Mouse (Mus musculus) midbrain, postnatal 0 days (tissue): ENCODE results near the gene Prm1. TPM values are rescaled to one million over a fixed set of nuclear protein-coding genes. Genes with fewer than 3 reads are reported as not detected.

Experiments used
- ATAC-seq: fragments of 200-750 bp; cut with Nextera tagmentation; 2 replicates; pipeline ENCODE4 v1.8.0; 2017; ENCODE audit warnings: moderate number of reproducible peaks, mild to moderate bottlenecking, moderate TSS enrichment, moderate library complexity; ENCODE audit not compliant: low FRiP score
- DNase-seq: peaks from one replicate; pipeline ENCODE4 v3.0.0-alpha.2; 2015; ENCODE audit warnings: low spot score
- H3K27ac ChIP-seq: fragments of 300-500 bp; sonication (generic); 2 replicates; pipeline ENCODE4 v1.5.1; 2014; ENCODE audit warnings: low read depth, mild to moderate bottlenecking, low read length, mixed read lengths
- H3K27me3 ChIP-seq: fragments of 300-500 bp; sonication (generic); 2 replicates; pipeline ENCODE4 v1.6.1; 2014; ENCODE audit warnings: low read length, control low read depth, mixed read lengths; ENCODE audit not compliant: insufficient read depth
- H3K36me3 ChIP-seq: fragments of 300-500 bp; sonication (generic); 2 replicates; pipeline ENCODE4 v1.6.1; 2014; ENCODE audit warnings: low read length, control low read depth, mixed read lengths; ENCODE audit not compliant: insufficient read depth
- H3K4me1 ChIP-seq: fragments of 300-500 bp; sonication (generic); 2 replicates; pipeline ENCODE4 v1.6.1; 2014; ENCODE audit warnings: mild to moderate bottlenecking, control low read depth, antibody characterized with exemption, low read length, mixed read lengths; ENCODE audit not compliant: insufficient read depth
- H3K4me2 ChIP-seq: fragments of 300-500 bp; sonication (generic); 2 replicates; pipeline ENCODE4 v1.6.1; 2014; ENCODE audit warnings: low read depth, mild to moderate bottlenecking, low read length, mixed read lengths; ENCODE audit not compliant: poor library complexity, severe bottlenecking
- H3K4me3 ChIP-seq: fragments of 300-500 bp; sonication (generic); 2 replicates; pipeline ENCODE4 v1.5.1; 2014; ENCODE audit warnings: low read depth, mild to moderate bottlenecking, low read length, moderate library complexity
- H3K9ac ChIP-seq: fragments of 300-500 bp; sonication (generic); replicated peaks from 2 replicates; pipeline ENCODE4 v1.6.1; 2014; ENCODE audit warnings: mild to moderate bottlenecking, low read length, moderate library complexity, mixed read lengths; ENCODE audit not compliant: poor library complexity, severe bottlenecking
- H3K9me3 ChIP-seq: fragments of 300-500 bp; sonication (generic); 2 replicates; pipeline ENCODE4 v1.6.1; 2016; ENCODE audit warnings: low read length, control low read depth
- CTCF ChIP-seq: IDR thresholded peaks from 2 replicates; pipeline ENCODE4 v1.5.1; 2016; ENCODE audit warnings: antibody characterized with exemption, mild to moderate bottlenecking
- WGBS: fragments of 180-500 bp; shearing (Covaris S2); extraction: QIAGEN DNeasy Blood & Tissue Kit; methylation state at CpG from one replicate; pipeline ENCODE4 v1.1.7; 2014; 5-methylcytosine and 5-hydroxymethylcytosine counted together
- polyA plus RNA-seq: library from polyadenylated mRNA; unstranded; fragments of >200 nt; fragmentation: Nextera tagmentation; extraction: Ambion mirVana; gene quantifications from 2 replicates; pipeline ENCODE4 v1.2.1, GENCODE M21; 2015
- total RNA-seq: library from RNA; depleted of rRNA; stranded (reverse); fragments of >200 nt; gene quantifications from 2 replicates; pipeline ENCODE4 v1.2.3, GENCODE M21; 2014

Prm1 gene
- total and polyA plus RNA-seq, 2 experiments from 2014 or later, result not detected

GRCm38 (mm10) chr16:10827766-10828460 is 22.3 kb upstream of the Prm1 start:
- 82% methylated on average over 7 of the region's 7 CpGs for WGBS
- H3K4me2 ChIP-seq, result no peak overlapping the region
- H3K27me3 ChIP-seq, result no peaks in the 10 kb centered on the region
- ATAC-seq (no peak), DNase-seq (no peak)
- no peak overlapping the region for H3K27ac ChIP-seq
- H3K9ac ChIP-seq, result no peak overlapping the region
- no peaks in the 10 kb centered on the region for H3K4me1 ChIP-seq
- H3K36me3 ChIP-seq, result no peaks in the 10 kb centered on the region
- H3K9me3 ChIP-seq, result no peaks in the 10 kb centered on the region
- TF ChIP-seq CTCF, result no peak
- no peak overlapping the region for H3K4me3 ChIP-seq

- WGBS, result 89% methylated on average over 9 of the region's 9 CpGs
- Histone ChIP-seq H3K27me3 (no peaks in the 10 kb centered on the region), H3K4me2 (no peak overlapping the region), H3K9ac (no peak overlapping the region), H3K27ac (no peak overlapping the region), H3K36me3 (no peaks in the 10 kb centered on the region), H3K4me3 (no peak overlapping the region), H3K9me3 (no peaks in the 10 kb centered on the region), H3K4me1 (no peaks in the 10 kb centered on the region)
- no peak for TF ChIP-seq CTCF
- DNase-seq, result no peak
- no peak for ATAC-seq
Measured at GRCm38 (mm10) chr16:10827269-10827668, 21.6 kb upstream of the Prm1 start.

GRCm38 (mm10) chr16:10825840-10826239 is 20.2 kb upstream of the Prm1 start:
- H3K27ac ChIP-seq, result no peak overlapping the region
- WGBS, result 92% methylated on average over 4 of the region's 4 CpGs
- no peak for DNase-seq
- no peaks in the 10 kb centered on the region for H3K36me3 ChIP-seq
- H3K4me1 ChIP-seq, result no peaks in the 10 kb centered on the region
- TF ChIP-seq CTCF, result no peak
- ATAC-seq, result no peak
- H3K9ac ChIP-seq, result no peak overlapping the region
- no peak overlapping the region for H3K4me3 ChIP-seq
- no peaks in the 10 kb centered on the region for H3K9me3 ChIP-seq
- H3K27me3 ChIP-seq, result no peaks in the 10 kb centered on the region
- H3K4me2 ChIP-seq, result no peak overlapping the region

GRCm38 (mm10) chr16:10824536-10824935 is 18.9 kb upstream of the Prm1 start:
- no peak for TF ChIP-seq CTCF
- no peak overlapping the region for H3K4me3 ChIP-seq
- H3K36me3 ChIP-seq, result no peaks in the 10 kb centered on the region
- H3K4me1 ChIP-seq, result no peaks in the 10 kb centered on the region
- H3K9me3 ChIP-seq, result no peaks in the 10 kb centered on the region
- H3K9ac ChIP-seq, result no peak overlapping the region
- DNase-seq (no peak), ATAC-seq (no peak)
- no peaks in the 10 kb centered on the region for H3K27me3 ChIP-seq
- H3K27ac ChIP-seq, result no peak overlapping the region
- 92% methylated on average over 1 of the region's 1 CpGs for WGBS
- no peak overlapping the region for H3K4me2 ChIP-seq

GRCm38 (mm10) chr16:10821387-10821786 is 15.7 kb upstream of the Prm1 start:
- no peak for DNase-seq
- H3K4me2 ChIP-seq, result no peak overlapping the region
- H3K27me3 ChIP-seq, result no peaks in the 10 kb centered on the region
- 76% methylated on average over 4 of the region's 4 CpGs for WGBS
- no peak for TF ChIP-seq CTCF
- ATAC-seq, result no peak
- no peak overlapping the region for H3K4me3 ChIP-seq
- H3K9ac ChIP-seq, result no peak overlapping the region
- no peaks in the 10 kb centered on the region for H3K9me3 ChIP-seq
- H3K36me3 ChIP-seq, result no peaks in the 10 kb centered on the region
- no peaks in the 10 kb centered on the region for H3K4me1 ChIP-seq
- no peak overlapping the region for H3K27ac ChIP-seq

- no peak for ATAC-seq
- WGBS, result 80% methylated on average over 3 of the region's 3 CpGs
- H3K36me3 ChIP-seq, result no peaks in the 10 kb centered on the region
Measured at GRCm38 (mm10) chr16:10819966-10820365, 14.3 kb upstream of the Prm1 start.

More at GRCm38 (mm10) chr16:10819966-10820365, 14.3 kb upstream of the Prm1 start:
- H3K4me2 ChIP-seq, result no peak overlapping the region
- DNase-seq, result no peak
- H3K9me3 ChIP-seq, result no peaks in the 10 kb centered on the region
- no peaks in the 10 kb centered on the region for H3K27me3 ChIP-seq
- H3K4me3 ChIP-seq, result no peak overlapping the region
- no peak overlapping the region for H3K9ac ChIP-seq
- no peak for TF ChIP-seq CTCF
- H3K27ac ChIP-seq, result no peak overlapping the region
- no peaks in the 10 kb centered on the region for H3K4me1 ChIP-seq
